Mouse (Mus musculus): ENCODE data around the gene Ntrk3.

GRCm38 (mm10) chr7:78385971-78386370 is 351.8 kb downstream of the Ntrk3 start:
- TF ChIP-seq CTCF (IDR thresholded peaks at IDR 0.05; ENCODE audit: extremely low read depth, insufficient read depth, low read length) = no peak
- TF ChIP-seq POLR2A (IDR thresholded peaks at IDR 0.05; ENCODE audit: extremely low read depth, insufficient read depth, low read length) = no peak
